23 mouse cellular contexts compared by ENCODE assay signal in the genomic region with DNA sequence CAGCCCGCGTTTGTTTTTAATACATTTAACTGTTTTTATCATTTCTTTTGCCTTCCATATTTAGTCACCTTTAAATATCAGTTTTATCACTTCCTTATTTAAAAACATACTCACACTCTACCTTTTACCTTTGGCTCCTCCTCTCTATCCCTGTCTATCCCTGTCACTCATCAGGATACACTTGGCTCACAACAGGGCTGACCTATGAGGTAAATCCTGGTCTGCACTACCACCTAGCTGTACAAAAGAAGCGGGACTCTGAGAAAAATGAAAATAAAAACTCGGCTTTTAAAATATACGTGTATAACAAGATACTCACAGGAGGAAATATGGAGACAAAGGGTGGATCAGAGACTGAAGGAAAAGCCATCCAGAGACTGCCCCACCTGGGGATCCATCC. TPM values are rescaled to one million over a fixed set of nuclear protein-coding genes. Genes with fewer than 3 reads are reported as not detected.
DNase-seq lines count a peak whose midpoint lies in the region; ATAC-seq and TF ChIP-seq lines count a peak whose summit lies in the region.
"Had no signal": no experiment of that assay in that cellular context is flagged by ENCODE, and none has a peak within 500 bp of the region (broad histone marks: within the 10 kb centered on the region; RNA-seq: fewer than 3 reads in every experiment).

No protein-coding gene starts in this region.

- no peak overlapping the region for H3K4me2 ChIP-seq in hindbrain, postnatal 0 days (ENCODE audit: low read depth, low read length)
- H3K4me2 ChIP-seq in hindbrain, embryonic 14.5 days (replicated peaks) = no peak overlapping the region
- no peak overlapping the region for H3K4me2 ChIP-seq in midbrain, postnatal 0 days (ENCODE audit: low read depth, low read length, poor library complexity, severe bottlenecking)
- H3K4me2 ChIP-seq in midbrain, embryonic 14.5 days (ENCODE audit: low read length) = no peak overlapping the region
- no peak overlapping the region for H3K4me2 ChIP-seq in stomach, postnatal 0 days (replicated peaks; ENCODE audit: low read depth)
- H3K4me2 ChIP-seq in liver, postnatal 0 days (ENCODE audit: low read depth, low read length) = no peak overlapping the region
- H3K4me2 ChIP-seq: embryonic facial prominence, embryonic 12.5 days; forebrain, embryonic 13.5 days; forebrain, embryonic 15.5 days had no signal

- H3K4me3 ChIP-seq in hindbrain, postnatal 0 days (ENCODE audit: low read length) = no peak overlapping the region
- no peak overlapping the region for H3K4me3 ChIP-seq in hindbrain, embryonic 14.5 days (replicated peaks; ENCODE audit: low read length)
- H3K4me3 ChIP-seq in midbrain, postnatal 0 days (ENCODE audit: low read depth, low read length) = no peak overlapping the region
- H3K4me3 ChIP-seq in midbrain, embryonic 14.5 days (replicated peaks; ENCODE audit: low read depth, low read length) = no peak overlapping the region
- peak overlapping the region; percentile 73 to 76 for H3K4me3 ChIP-seq in MEL (ENCODE audit: control insufficient read depth in 1 of 2, insufficient read depth in 1 of 2, low read depth in 2 of 2, low read length in 2 of 2)
- no peak overlapping the region for H3K4me3 ChIP-seq in stomach, postnatal 0 days (ENCODE audit: low read depth, low read length)
- H3K4me3 ChIP-seq in liver, postnatal 0 days (ENCODE audit: low read depth, low read length) = no peak overlapping the region
- H3K4me3 ChIP-seq: embryonic facial prominence, embryonic 10.5 days; embryonic facial prominence, embryonic 12.5 days; forebrain, embryonic 13.5 days; forebrain, embryonic 15.5 days had no signal

- TF ChIP-seq CTCF in hindbrain, postnatal 0 days (IDR thresholded peaks at IDR 0.05; ENCODE audit: low read depth) = no peak; the same call in 1 of the 2 replicates
- peak; percentile 56 for TF ChIP-seq CTCF in midbrain, postnatal 0 days (IDR thresholded peaks at IDR 0.05)
- TF ChIP-seq CTCF in MEL (IDR thresholded peaks at IDR 0.05 in 2 of 3, conservative IDR thresholded peaks at IDR 0.05 in 1 of 3; ENCODE audit: control insufficient read depth in 1 of 3, insufficient read depth in 1 of 3, low read depth in 2 of 3, low read length in 3 of 3, poor library complexity in 1 of 3, severe bottlenecking in 1 of 3) = no peak
- TF ChIP-seq CTCF in stomach, postnatal 0 days (IDR thresholded peaks at IDR 0.05; ENCODE audit: low read depth) = 0 out of 2 replicates have a peak, but pooled peaks have one; percentile 7
- TF ChIP-seq CTCF in liver, postnatal 0 days (IDR thresholded peaks at IDR 0.05; ENCODE audit: low read depth) = no peak

- no peak for ATAC-seq in hindbrain, postnatal 0 days
- ATAC-seq in hindbrain, embryonic 14.5 days (ENCODE audit: low FRiP score) = no peak
- no peak for ATAC-seq in midbrain, postnatal 0 days (ENCODE audit: low FRiP score)
- ATAC-seq in midbrain, embryonic 14.5 days (ENCODE audit: low FRiP score, low TSS enrichment) = no peak
- no peak for ATAC-seq in stomach, postnatal 0 days (ENCODE audit: low FRiP score, low TSS enrichment)
- no peak for ATAC-seq in liver, postnatal 0 days
- ATAC-seq: activated CD4-positive, CD25-positive, alpha-beta regulatory T cell, adult 4 months; forebrain, embryonic 13.5 days; forebrain, embryonic 15.5 days; forebrain, postnatal 0 days had no signal

- H3K9ac ChIP-seq in hindbrain, postnatal 0 days (replicated peaks; ENCODE audit: low read length) = no peak overlapping the region
- H3K9ac ChIP-seq in hindbrain, embryonic 14.5 days = no peak overlapping the region
- no peak overlapping the region for H3K9ac ChIP-seq in midbrain, postnatal 0 days (replicated peaks; ENCODE audit: low read length, poor library complexity, severe bottlenecking)
- H3K9ac ChIP-seq in midbrain, embryonic 14.5 days (replicated peaks; ENCODE audit: low read length) = no peak overlapping the region
- peak overlapping the region; percentile 7 for H3K9ac ChIP-seq in MEL (ENCODE audit: control insufficient read depth, low read depth, low read length, poor library complexity, severe bottlenecking)
- no peak overlapping the region for H3K9ac ChIP-seq in stomach, postnatal 0 days (ENCODE audit: low read length)
- no peak overlapping the region for H3K9ac ChIP-seq in liver, postnatal 0 days (replicated peaks)
- H3K9ac ChIP-seq: embryonic facial prominence, embryonic 12.5 days; forebrain, embryonic 13.5 days; forebrain, embryonic 15.5 days; forebrain, postnatal 0 days had no signal

- peak; percentile 43 for TF ChIP-seq RAD21 in MEL (IDR thresholded peaks at IDR 0.05; ENCODE audit: low read depth, low read length)

- no peaks in the 10 kb centered on the region for H3K4me1 ChIP-seq in hindbrain, postnatal 0 days (ENCODE audit: insufficient read depth, low read length)
- no peaks in the 10 kb centered on the region for H3K4me1 ChIP-seq in hindbrain, embryonic 14.5 days (replicated peaks; ENCODE audit: control insufficient read depth, insufficient read depth, low read length)
- H3K4me1 ChIP-seq in midbrain, postnatal 0 days (ENCODE audit: insufficient read depth, low read length) = no peaks in the 10 kb centered on the region
- no peaks in the 10 kb centered on the region for H3K4me1 ChIP-seq in midbrain, embryonic 14.5 days (ENCODE audit: control insufficient read depth, insufficient read depth, low read length)
- H3K4me1 ChIP-seq in MEL (ENCODE audit: control insufficient read depth in 1 of 2, insufficient read depth in 2 of 2, low read length in 2 of 2) = peaks cover 0 to 6% of the 10 kb centered on the region in 2 experiments; a peak in 2 of 4 replicates
- H3K4me1 ChIP-seq in stomach, postnatal 0 days (replicated peaks; ENCODE audit: control insufficient read depth, insufficient read depth) = no peaks in the 10 kb centered on the region
- no peaks in the 10 kb centered on the region for H3K4me1 ChIP-seq in liver, postnatal 0 days (ENCODE audit: insufficient read depth)
- H3K4me1 ChIP-seq: embryonic facial prominence, embryonic 10.5 days; embryonic facial prominence, embryonic 12.5 days; forebrain, embryonic 13.5 days; forebrain, embryonic 15.5 days had no signal

- no peak for TF ChIP-seq POLR2A in MEL (IDR thresholded peaks at IDR 0.05; ENCODE audit: control insufficient read depth in 1 of 2, insufficient read depth in 1 of 2, low read depth in 1 of 2, low read length in 2 of 2, poor library complexity in 1 of 2)

- H3K79me2 ChIP-seq in MEL (ENCODE audit: control insufficient read depth, insufficient read depth, low read length, poor library complexity) = no peaks in the 10 kb centered on the region

- H3K36me3 ChIP-seq in hindbrain, postnatal 0 days (ENCODE audit: insufficient read depth, low read length) = no peaks in the 10 kb centered on the region
- no peaks in the 10 kb centered on the region for H3K36me3 ChIP-seq in hindbrain, embryonic 14.5 days (replicated peaks; ENCODE audit: control insufficient read depth, insufficient read depth)
- no peaks in the 10 kb centered on the region for H3K36me3 ChIP-seq in midbrain, postnatal 0 days (ENCODE audit: insufficient read depth, low read length)
- H3K36me3 ChIP-seq in midbrain, embryonic 14.5 days (ENCODE audit: control insufficient read depth, insufficient read depth, low read length) = no peaks in the 10 kb centered on the region
- H3K36me3 ChIP-seq in MEL (ENCODE audit: control insufficient read depth in 1 of 2, insufficient read depth in 2 of 2, low read length in 2 of 2) = peaks cover 0 to 4% of the 10 kb centered on the region in 2 experiments; a peak in 1 of 4 replicates
- H3K36me3 ChIP-seq in stomach, postnatal 0 days (ENCODE audit: control insufficient read depth, insufficient read depth, low read length) = no peaks in the 10 kb centered on the region
- no peaks in the 10 kb centered on the region for H3K36me3 ChIP-seq in liver, postnatal 0 days (replicated peaks; ENCODE audit: insufficient read depth, low read length)
- H3K36me3 ChIP-seq: embryonic facial prominence, embryonic 10.5 days; embryonic facial prominence, embryonic 12.5 days; forebrain, embryonic 15.5 days; G1E had no signal

- H3K27ac ChIP-seq in hindbrain, postnatal 0 days = no peak overlapping the region
- H3K27ac ChIP-seq in hindbrain, embryonic 14.5 days = no peak overlapping the region
- no peak overlapping the region for H3K27ac ChIP-seq in midbrain, postnatal 0 days (ENCODE audit: low read depth, low read length)
- H3K27ac ChIP-seq in midbrain, embryonic 14.5 days (replicated peaks; ENCODE audit: low read depth, low read length) = no peak overlapping the region
- peak overlapping the region; percentile 95; the same call in 1 of the 2 replicates for H3K27ac ChIP-seq in MEL (ENCODE audit: control insufficient read depth, low read depth, low read length)
- no peak overlapping the region for H3K27ac ChIP-seq in stomach, postnatal 0 days (replicated peaks)
- H3K27ac ChIP-seq in liver, postnatal 0 days (ENCODE audit: low read depth) = no peak overlapping the region
- H3K27ac ChIP-seq: embryonic facial prominence, embryonic 10.5 days; embryonic facial prominence, embryonic 12.5 days; forebrain, embryonic 13.5 days; forebrain, embryonic 15.5 days had no signal

- 94% methylated on average over 5 of the region's 5 CpGs for WGBS in hindbrain, postnatal 0 days
- WGBS in hindbrain, embryonic 14.5 days = 91% methylated on average over 5 of the region's 5 CpGs
- 87% methylated on average over 5 of the region's 5 CpGs for WGBS in midbrain, postnatal 0 days
- 91% methylated on average over 5 of the region's 5 CpGs for WGBS in midbrain, embryonic 14.5 days
- 87% methylated on average over 5 of the region's 5 CpGs for WGBS in stomach, postnatal 0 days
- 82% methylated on average over 5 of the region's 5 CpGs for WGBS in liver, postnatal 0 days (ENCODE audit: insufficient replicate concordance)

- no peaks in the 10 kb centered on the region for H3K27me3 ChIP-seq in hindbrain, postnatal 0 days (ENCODE audit: insufficient read depth, low read length)
- no peaks in the 10 kb centered on the region for H3K27me3 ChIP-seq in hindbrain, embryonic 14.5 days (ENCODE audit: control insufficient read depth, insufficient read depth, low read length)
- H3K27me3 ChIP-seq in midbrain, postnatal 0 days (ENCODE audit: insufficient read depth, low read length) = no peaks in the 10 kb centered on the region
- no peaks in the 10 kb centered on the region for H3K27me3 ChIP-seq in midbrain, embryonic 14.5 days (ENCODE audit: control insufficient read depth, insufficient read depth, low read length)
- H3K27me3 ChIP-seq in MEL (ENCODE audit: control insufficient read depth in 1 of 2, insufficient read depth in 2 of 2, low read length in 2 of 2) = no peaks in the 10 kb centered on the region; a peak in 1 of 4 replicates
- no peaks in the 10 kb centered on the region for H3K27me3 ChIP-seq in stomach, postnatal 0 days (ENCODE audit: control insufficient read depth, insufficient read depth, low read length)
- no peaks in the 10 kb centered on the region for H3K27me3 ChIP-seq in liver, postnatal 0 days (ENCODE audit: insufficient read depth, low read length)
- H3K27me3 ChIP-seq: embryonic facial prominence, embryonic 12.5 days; forebrain, embryonic 13.5 days; forebrain, embryonic 15.5 days had no signal

- no peaks in the 10 kb centered on the region for H3K9me3 ChIP-seq in hindbrain, postnatal 0 days (ENCODE audit: low read length)
- H3K9me3 ChIP-seq in hindbrain, embryonic 14.5 days (ENCODE audit: control insufficient read depth, low read length) = no peaks in the 10 kb centered on the region
- H3K9me3 ChIP-seq in midbrain, postnatal 0 days (ENCODE audit: low read length) = no peaks in the 10 kb centered on the region
- no peaks in the 10 kb centered on the region for H3K9me3 ChIP-seq in midbrain, embryonic 14.5 days (ENCODE audit: control insufficient read depth, low read length)
- H3K9me3 ChIP-seq in MEL (replicated peaks; ENCODE audit: insufficient read depth, low read length) = no peaks in the 10 kb centered on the region
- no peaks in the 10 kb centered on the region for H3K9me3 ChIP-seq in stomach, postnatal 0 days (ENCODE audit: control insufficient read depth, low read length)
- no peaks in the 10 kb centered on the region for H3K9me3 ChIP-seq in liver, postnatal 0 days (ENCODE audit: low read length)
- H3K9me3 ChIP-seq: embryonic facial prominence, embryonic 10.5 days; embryonic facial prominence, embryonic 12.5 days; forebrain, embryonic 15.5 days; G1E had no signal

- TF ChIP-seq EP300 in MEL (IDR thresholded peaks at IDR 0.05; ENCODE audit: low read depth in 1 of 2, low read length in 2 of 2) = no peak
- TF ChIP-seq EP300 in stomach, postnatal 0 days (optimal IDR thresholded peaks at IDR 0.05) = no peak
- TF ChIP-seq EP300 in liver, postnatal 0 days (IDR thresholded peaks at IDR 0.05; ENCODE audit: low read depth) = no peak

- DNase-seq in hindbrain, postnatal 0 days (ENCODE audit: low spot score) = peak; percentile 24
- no peak for DNase-seq in hindbrain, embryonic 14.5 days (ENCODE audit: low spot score)
- DNase-seq in midbrain, postnatal 0 days (ENCODE audit: low spot score) = no peak
- DNase-seq in midbrain, embryonic 14.5 days = no peak
- peak; percentile 54 for DNase-seq in MEL (ENCODE audit: low read depth, low spot score)
- no peak for DNase-seq in stomach, postnatal 0 days (ENCODE audit: low spot score)
- DNase-seq in liver, postnatal 0 days = no peak
- DNase-seq in urinary bladder, adult 18-20 months (ENCODE audit: low spot score in 2 of 2) = no peak
- DNase-seq: adrenal gland, adult 8-10 months; adrenal gland, postnatal 14 days; adrenal gland, postnatal 36 days; cerebellum, adult 11-12 months; cerebellum, adult 2 months; cerebellum, adult 9-10 months; cerebellum, postnatal 10 days; cerebellum, postnatal 25 days; forebrain, postnatal 0 days had no signal

RNA-seq across cellular contexts. Expression of a gene that starts 17.6 kb away (rescaled TPM):
- total RNA-seq in hindbrain, postnatal 0 days (2014; rRNA removed) = 0.47 and 1.3 TPM in 2 replicates
- 0.61 and 0.79 TPM in 2 replicates for polyA plus RNA-seq in hindbrain, postnatal 0 days (2015; fragmentation: Nextera tagmentation; extraction: Ambion mirVana)
- 0.38 and 0.66 TPM in 2 replicates for polyA plus RNA-seq in hindbrain, embryonic 14.5 days (2014; fragmentation: Nextera tagmentation; extraction: Ambion mirVana)
- total RNA-seq in midbrain, postnatal 0 days (2014; rRNA removed) = 0.85 and 1.2 TPM in 2 replicates
- polyA plus RNA-seq in midbrain, postnatal 0 days (2015; fragmentation: Nextera tagmentation; extraction: Ambion mirVana) = 0.22 and 0.27 TPM in 2 replicates
- 0.09 and 0.62 TPM in 2 replicates for polyA plus RNA-seq in midbrain, embryonic 14.5 days (2014; fragmentation: Nextera tagmentation; extraction: Ambion mirVana)
- 0.98 and 1.2 TPM in 2 replicates for total RNA-seq in MEL (2012; rRNA removed)
- 1 to 10 TPM in 1 of 2 experiments, not detected in 1; 1.5 TPM for polyA plus RNA-seq in MEL (2012; ENCODE audit: insufficient read depth in 1 of 2, insufficient read length in 2 of 2, low read depth in 1 of 2, low replicate concordance in 2 of 2, missing spikeins in 1 of 2)
- 1.4 and 1.7 TPM in 2 replicates for polyA plus RNA-seq in stomach, postnatal 0 days (2015; fragmentation: Nextera tagmentation; extraction: Ambion mirVana)
- 2.1 and 2.3 TPM in 2 replicates for polyA plus RNA-seq in liver, postnatal 0 days (2015; fragmentation: Nextera tagmentation; extraction: Ambion mirVana)

RNA-seq across cellular contexts. Expression of a gene that starts 49.4 kb away (rescaled TPM):
- total RNA-seq in hindbrain, postnatal 0 days (2014; rRNA removed) = 2.5 and 3.5 TPM in 2 replicates
- polyA plus RNA-seq in hindbrain, postnatal 0 days (2015; fragmentation: Nextera tagmentation; extraction: Ambion mirVana) = 3.6 and 3.8 TPM in 2 replicates
- 2.2 and 2.6 TPM in 2 replicates for polyA plus RNA-seq in hindbrain, embryonic 14.5 days (2014; fragmentation: Nextera tagmentation; extraction: Ambion mirVana)
- 3.0 and 4.3 TPM in 2 replicates for total RNA-seq in midbrain, postnatal 0 days (2014; rRNA removed)
- 1.9 and 3.3 TPM in 2 replicates for polyA plus RNA-seq in midbrain, postnatal 0 days (2015; fragmentation: Nextera tagmentation; extraction: Ambion mirVana)
- 0.30 and 3.3 TPM in 2 replicates for polyA plus RNA-seq in midbrain, embryonic 14.5 days (2014; fragmentation: Nextera tagmentation; extraction: Ambion mirVana)
- total RNA-seq in MEL (2012; rRNA removed) = 3.0 and 3.4 TPM in 2 replicates
- 1 to 10 TPM in 1 of 2 experiments, not detected in 1; 5.3 TPM for polyA plus RNA-seq in MEL (2012; ENCODE audit: insufficient read depth in 1 of 2, insufficient read length in 2 of 2, low read depth in 1 of 2, low replicate concordance in 2 of 2, missing spikeins in 1 of 2)
- polyA plus RNA-seq in stomach, postnatal 0 days (2015; fragmentation: Nextera tagmentation; extraction: Ambion mirVana) = 9.5 and 9.8 TPM in 2 replicates
- 21.8 and 23.4 TPM in 2 replicates for polyA plus RNA-seq in liver, postnatal 0 days (2015; fragmentation: Nextera tagmentation; extraction: Ambion mirVana)

RNA-seq across cellular contexts. Expression of a gene that starts 50.0 kb away (rescaled TPM):
- total RNA-seq in hindbrain, postnatal 0 days (2014; rRNA removed) = 0.93 and 2.5 TPM in 2 replicates
- 1.2 and 1.5 TPM in 2 replicates for polyA plus RNA-seq in hindbrain, postnatal 0 days (2015; fragmentation: Nextera tagmentation; extraction: Ambion mirVana)
- 1.2 and 1.7 TPM in 2 replicates for polyA plus RNA-seq in hindbrain, embryonic 14.5 days (2014; fragmentation: Nextera tagmentation; extraction: Ambion mirVana)
- total RNA-seq in midbrain, postnatal 0 days (2014; rRNA removed) = 1.9 and 2.3 TPM in 2 replicates
- 0.93 and 1.2 TPM in 2 replicates for polyA plus RNA-seq in midbrain, postnatal 0 days (2015; fragmentation: Nextera tagmentation; extraction: Ambion mirVana)
- 0.55 and 2.8 TPM in 2 replicates for polyA plus RNA-seq in midbrain, embryonic 14.5 days (2014; fragmentation: Nextera tagmentation; extraction: Ambion mirVana)
- total RNA-seq in MEL (2012; rRNA removed) = 3.5 and 3.9 TPM in 2 replicates
- polyA plus RNA-seq in MEL (2012; ENCODE audit: insufficient read depth in 1 of 2, insufficient read length in 2 of 2, low read depth in 1 of 2, low replicate concordance in 2 of 2, missing spikeins in 1 of 2) = 1 to 10 TPM in 1 of 2 experiments, not detected in 1; 6.0 TPM
- polyA plus RNA-seq in stomach, postnatal 0 days (2015; fragmentation: Nextera tagmentation; extraction: Ambion mirVana) = 4.4 and 4.9 TPM in 2 replicates
- 15.8 and 16.3 TPM in 2 replicates for polyA plus RNA-seq in liver, postnatal 0 days (2015; fragmentation: Nextera tagmentation; extraction: Ambion mirVana)

Comparison
In these comparisons a context has a peak if more than half of its experiments do, and no peak if none do; other contexts are left out.
1. DNase-seq: peak in hindbrain, postnatal 0 days (single experiment) and MEL (single experiment); none in hindbrain, embryonic 14.5 days (single experiment), midbrain, postnatal 0 days (single experiment), midbrain, embryonic 14.5 days (single experiment), stomach, postnatal 0 days (single experiment), liver, postnatal 0 days (single experiment) and urinary bladder, adult 18-20 months (0 of 2).
2. H3K4me3 ChIP-seq: peak in MEL (2 of 2); none in hindbrain, postnatal 0 days (single experiment), hindbrain, embryonic 14.5 days (single experiment), midbrain, postnatal 0 days (single experiment), midbrain, embryonic 14.5 days (single experiment), stomach, postnatal 0 days (single experiment) and liver, postnatal 0 days (single experiment).
3. CTCF ChIP-seq: peak in midbrain, postnatal 0 days (single experiment) and stomach, postnatal 0 days (single experiment); none in hindbrain, postnatal 0 days (single experiment), MEL (0 of 3) and liver, postnatal 0 days (single experiment).